Mouse (Mus musculus): ENCODE measurements around the gene Prg2. TPM values are rescaled to one million over a fixed set of nuclear protein-coding genes. Genes with fewer than 3 reads are reported as not detected.

The Prg2 gene
- total RNA-seq, 2 experiments from 2014 or later: not detected

DNA sequence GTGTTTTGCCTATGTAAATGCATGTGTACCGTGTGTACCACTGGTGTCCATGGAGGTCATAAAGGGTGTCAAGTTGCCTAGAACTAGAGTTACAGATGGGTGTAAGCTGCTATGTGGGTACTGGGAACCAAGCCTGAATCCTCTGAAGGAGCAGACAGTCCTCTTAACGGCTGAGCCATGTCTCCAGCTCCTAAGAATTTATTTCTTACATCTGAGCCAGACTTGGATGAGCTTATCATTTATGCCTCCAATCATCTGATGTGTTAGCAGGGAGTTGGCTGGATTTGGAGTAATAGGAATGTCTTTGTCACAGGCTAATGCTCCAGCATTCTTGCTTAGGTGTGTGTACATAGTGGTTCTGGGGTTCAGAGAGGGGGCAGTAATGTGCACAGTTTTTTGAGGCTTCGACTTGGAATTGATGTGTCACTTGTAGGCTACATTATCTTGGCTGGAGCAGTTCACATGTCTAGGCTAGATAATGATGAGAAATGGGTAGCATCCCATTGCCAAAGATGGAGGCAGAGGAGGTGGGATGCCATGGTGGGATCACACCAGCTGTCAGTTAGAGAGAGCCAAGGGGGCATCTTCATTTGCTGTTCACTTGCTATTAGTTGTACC lies 33.0 kb upstream of the Prg2 start:
- DNase-seq: no peak
- no peak overlapping the region for H3K27ac ChIP-seq
- intact Hi-C loops (cut with DNase I): no loop called here
- no peak for TF ChIP-seq CTCF (IDR thresholded peaks at IDR 0.05)
- no peak overlapping the region for H3K4me3 ChIP-seq

GRCm38 (mm10) chr2:84948252-84948651 lies 32.0 kb upstream of the Prg2 start:
- Histone ChIP-seq H3K4me3 (no peak overlapping the region), H3K27ac (no peak overlapping the region)
- DNase-seq: no peak
- intact Hi-C loops (cut with DNase I): no loop called here
- no peak for TF ChIP-seq CTCF (IDR thresholded peaks at IDR 0.05)

DNA sequence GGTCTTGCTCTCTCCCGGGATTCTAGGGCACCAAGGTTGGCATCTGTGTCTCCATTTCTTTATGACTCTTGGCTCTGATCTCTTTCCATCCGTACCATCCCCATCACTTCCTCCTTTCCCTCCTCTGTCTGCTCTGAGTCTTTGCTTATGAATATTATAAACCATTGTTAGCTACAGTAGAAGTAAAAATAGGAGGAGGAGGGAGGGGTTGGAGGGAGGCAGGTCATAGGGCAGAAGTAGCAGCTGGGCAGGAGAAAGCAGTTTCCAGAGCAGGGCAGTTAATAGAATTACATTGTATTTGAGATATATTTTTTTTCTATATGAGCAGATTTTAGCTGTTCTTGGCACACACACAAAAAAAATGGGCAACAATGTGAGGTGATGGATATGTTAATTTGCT lies 31.5 kb upstream of the Prg2 start:
- intact Hi-C loops (cut with DNase I): no loop called here

DNA sequence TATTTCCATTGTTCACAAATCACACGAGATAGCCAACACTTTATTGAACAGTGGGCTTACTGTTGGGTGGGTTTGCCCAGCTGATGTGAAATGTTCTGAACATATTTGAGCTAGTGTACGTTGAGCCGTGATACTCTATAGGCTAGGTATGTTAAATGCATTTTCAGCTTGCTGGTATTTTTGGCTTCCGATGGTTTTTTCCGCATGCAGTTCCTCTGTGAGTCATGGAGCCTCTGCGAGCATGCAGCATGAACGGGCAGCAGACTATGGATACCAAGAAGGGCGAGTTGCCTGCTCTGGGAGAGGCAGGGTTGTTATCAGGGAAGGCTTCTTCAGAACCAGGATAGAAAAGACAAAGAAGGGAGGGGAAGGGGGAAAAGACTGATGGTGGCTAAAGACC lies 29.2 kb upstream of the Prg2 start:
- TF ChIP-seq CTCF (IDR thresholded peaks at IDR 0.05): no peak
- DNase-seq: no peak
- Histone ChIP-seq H3K27ac (no peak overlapping the region), H3K4me3 (no peak overlapping the region)
- intact Hi-C loops (cut with DNase I): no loop called here

More for the DNA sequence above, 31.5 kb upstream of the Prg2 start:
- TF ChIP-seq CTCF (IDR thresholded peaks at IDR 0.05): no peak
- no peak overlapping the region for H3K27ac ChIP-seq
- no peak for DNase-seq
- H3K4me3 ChIP-seq: no peak overlapping the region

GRCm38 (mm10) chr2:84952251-84952650 lies 28.0 kb upstream of the Prg2 start:
- TF ChIP-seq CTCF (IDR thresholded peaks at IDR 0.05): no peak
- intact Hi-C loops (cut with DNase I): no loop called here
- Histone ChIP-seq H3K27ac (no peak overlapping the region), H3K4me3 (no peak overlapping the region)
- no peak for DNase-seq

- intact Hi-C loops (cut with DNase I): no loop called here
- H3K4me3 ChIP-seq: no peak overlapping the region
- no peak overlapping the region for H3K27ac ChIP-seq
- no peak for DNase-seq
- TF ChIP-seq CTCF (IDR thresholded peaks at IDR 0.05): no peak
These were observed 27.6 kb upstream of the Prg2 start for GRCm38 (mm10) chr2:84952693-84953092.

DNA sequence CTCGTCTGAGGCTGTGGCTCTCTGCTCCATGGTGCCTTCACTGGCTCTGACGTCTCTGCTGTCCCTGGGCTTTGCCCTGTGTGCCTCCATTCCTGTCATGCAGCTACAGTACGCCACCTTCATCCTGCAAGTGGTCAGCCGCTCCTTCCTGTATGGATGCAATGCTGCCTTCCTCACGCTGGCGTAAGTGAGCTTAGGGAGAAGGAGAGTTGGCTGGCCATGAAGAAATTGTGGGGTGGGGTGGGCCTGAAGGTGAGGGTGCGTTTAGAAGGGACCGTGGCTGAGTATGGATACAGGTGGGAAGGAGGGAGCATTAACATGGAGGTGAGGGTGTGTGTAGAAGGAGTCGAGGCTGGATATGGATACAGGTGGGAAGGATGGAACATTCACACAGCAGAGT lies 24.8 kb upstream of the Prg2 start:
- TF ChIP-seq CTCF (IDR thresholded peaks at IDR 0.05): no peak
- DNase-seq: no peak
- H3K27ac ChIP-seq: no peak overlapping the region
- H3K4me3 ChIP-seq: no peak overlapping the region
- intact Hi-C loops (cut with DNase I): loop anchor here (5.0 kb wide), 1 partner anchor 292 kb away; no protein-coding TSS in a partner anchor

GRCm38 (mm10) chr2:84956274-84956673 lies 24.0 kb upstream of the Prg2 start:
- DNase-seq: peak; percentile 66
- no peak overlapping the region for H3K27ac ChIP-seq
- intact Hi-C loops (cut with DNase I): loop anchor here (2.0 to 5.0 kb wide), 2 partner anchors 51 to 291 kb away; no protein-coding TSS in a partner anchor
- TF ChIP-seq CTCF (IDR thresholded peaks at IDR 0.05): peak; percentile 92
- no peak overlapping the region for H3K4me3 ChIP-seq

DNA sequence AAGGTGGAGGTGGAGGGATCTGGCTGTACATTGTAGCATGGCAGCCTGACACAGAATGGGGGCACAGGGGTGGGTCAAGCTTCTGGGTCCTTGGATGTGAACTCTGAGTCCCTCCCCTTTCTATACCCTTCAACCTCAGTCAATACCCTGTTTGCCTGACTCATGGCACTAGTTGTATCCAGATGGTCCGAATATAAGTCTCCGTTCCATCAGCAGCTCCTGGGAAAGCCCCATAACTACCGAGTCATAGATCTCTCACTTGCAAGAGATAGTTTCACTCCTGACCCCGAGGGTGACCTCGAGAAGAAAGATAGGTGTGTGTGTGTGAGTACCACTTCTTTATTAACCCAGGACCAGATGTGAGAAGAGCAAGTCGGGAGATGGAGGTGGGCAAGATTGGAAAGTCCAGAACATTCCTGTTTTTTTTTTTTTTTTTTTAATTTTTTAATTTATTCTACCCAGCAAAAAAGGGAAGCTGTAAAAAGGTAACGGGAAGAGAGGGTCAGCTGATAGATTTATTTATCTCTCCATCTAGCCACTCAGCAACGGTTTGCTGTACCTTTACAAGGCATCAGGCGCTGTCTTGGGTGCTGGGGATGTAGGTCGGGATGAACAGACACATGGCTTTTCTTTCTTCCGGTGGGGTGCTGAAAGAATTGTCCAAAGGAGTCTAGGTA lies 21.5 kb upstream of the Prg2 start:
- DNase-seq: no peak
- Histone ChIP-seq H3K4me3 (no peak overlapping the region), H3K27ac (no peak overlapping the region)
- no peak for TF ChIP-seq CTCF (IDR thresholded peaks at IDR 0.05)
- intact Hi-C loops (cut with DNase I): loop anchor here (5.0 kb wide), 1 partner anchor 289 kb away; no protein-coding TSS in a partner anchor

DNA sequence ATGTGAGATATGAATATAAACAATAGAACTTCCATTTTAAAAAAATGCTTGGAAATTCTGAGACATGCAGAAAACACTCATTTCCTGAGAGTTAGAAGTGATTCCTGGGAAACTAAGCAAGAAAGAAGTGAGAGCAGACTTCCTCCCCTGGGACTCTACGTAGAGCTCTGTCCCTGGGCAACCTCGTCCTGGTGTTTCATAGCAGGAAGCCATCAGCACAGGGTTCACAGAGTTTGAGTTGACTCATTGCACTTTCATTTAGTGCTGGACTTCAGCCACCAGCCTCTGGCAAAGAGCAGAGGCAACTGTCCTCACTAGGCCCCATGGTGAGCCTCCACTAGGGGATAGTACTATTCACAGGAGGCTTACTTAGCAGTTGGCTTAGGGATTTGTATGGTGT lies 19.0 kb upstream of the Prg2 start:
- no peak overlapping the region for H3K4me3 ChIP-seq
- TF ChIP-seq CTCF (IDR thresholded peaks at IDR 0.05): peak; percentile 20; the same call in 1 of the 2 replicates
- intact Hi-C loops (cut with DNase I): no loop called here
- peak; percentile 77 for DNase-seq
- peak overlapping the region; percentile 63 for H3K27ac ChIP-seq

DNA sequence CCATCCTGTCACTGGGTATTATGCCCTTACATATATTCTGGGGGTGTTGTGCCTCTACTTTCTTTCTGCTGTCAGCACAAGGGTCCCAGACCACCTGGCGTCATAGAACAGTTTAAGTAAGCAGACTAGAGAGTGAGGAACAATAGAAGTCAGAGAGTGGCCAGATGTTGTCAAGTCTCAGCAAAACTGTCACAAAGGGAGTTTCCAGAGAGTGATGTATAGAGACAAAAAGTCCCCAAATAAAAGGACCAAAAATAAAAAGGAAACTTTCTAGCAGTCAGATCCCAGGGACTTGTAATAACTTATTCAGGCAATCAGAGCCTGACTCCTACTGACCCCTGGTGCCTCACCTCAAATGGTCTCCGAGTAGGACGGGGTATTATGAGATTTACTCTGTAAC lies 18.4 kb upstream of the Prg2 start:
- intact Hi-C loops (cut with DNase I): no loop called here
- Histone ChIP-seq H3K27ac (peak overlapping the region; percentile 63; the same call in 1 of the 2 replicates), H3K4me3 (no peak overlapping the region)
- no peak for TF ChIP-seq CTCF (IDR thresholded peaks at IDR 0.05)
- no peak for DNase-seq

DNA sequence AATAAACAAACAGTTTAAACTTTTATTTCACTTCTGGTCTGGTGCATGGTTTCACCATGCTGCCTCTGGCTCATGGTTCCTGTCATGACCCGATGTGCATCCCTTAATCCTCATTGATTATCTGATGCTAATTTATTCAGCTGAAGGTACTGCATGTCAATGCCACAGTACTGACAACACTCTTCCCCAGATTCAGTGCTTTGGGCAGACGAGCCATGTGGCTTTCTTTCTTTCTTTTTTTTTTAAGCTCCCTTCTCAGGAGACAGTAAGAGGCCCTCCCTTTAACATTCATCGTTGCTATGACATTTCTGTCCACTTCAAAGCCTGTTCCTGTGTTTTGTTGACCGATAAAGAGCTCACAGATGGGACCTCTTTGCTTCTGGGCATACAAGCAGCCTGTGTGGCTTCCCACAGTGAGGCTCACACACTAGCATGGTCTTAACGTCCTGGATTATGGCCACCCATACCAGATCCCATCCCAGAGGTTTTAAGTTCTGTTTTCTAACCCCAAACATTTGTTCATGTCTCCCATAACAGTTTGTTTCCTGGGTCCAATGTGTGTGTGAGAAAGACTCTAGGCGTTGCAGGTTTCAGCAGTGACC lies 17.3 kb upstream of the Prg2 start:
- TF ChIP-seq CTCF (IDR thresholded peaks at IDR 0.05): no peak
- intact Hi-C loops (cut with DNase I): no loop called here
- DNase-seq: no peak
- H3K27ac ChIP-seq: no peak overlapping the region
- H3K4me3 ChIP-seq: no peak overlapping the region

GRCm38 (mm10) chr2:84964111-84964801 lies 16.0 kb upstream of the Prg2 start:
- TF ChIP-seq CTCF (IDR thresholded peaks at IDR 0.05): no peak
- H3K4me3 ChIP-seq: no peak overlapping the region
- intact Hi-C loops (cut with DNase I): no loop called here
- no peak overlapping the region for H3K27ac ChIP-seq
- no peak for DNase-seq
